Mouse (Mus musculus) myocyte (in vitro differentiated cells): ENCODE measurements at regions not wholly inside any gene's neighbourhood (a gene's known extent, or its start where the extent isn't known, plus 50 kb on each side); places are given as distances from the start of the nearest gene placed in this dataset.

Experiments
- H3K27me3 ChIP-seq: one replicate; pipeline ENCODE4 v1.6.1; 2011; ENCODE audit not compliant: control insufficient read depth, insufficient read depth, insufficient read length
- H3K36me3 ChIP-seq: one replicate; pipeline ENCODE4 v1.6.1; 2011; ENCODE audit not compliant: control insufficient read depth, insufficient read depth
- H3K4me2 ChIP-seq: one replicate; pipeline ENCODE4 v1.6.1; 2011; ENCODE audit warnings: low read depth, control low read depth
- H3K4me3 ChIP-seq: one replicate; pipeline ENCODE4 v1.5.1; 2011; ENCODE audit warnings: mild to moderate bottlenecking, control low read depth, moderate library complexity
- H3K79me2 ChIP-seq: one replicate; pipeline ENCODE4 v1.6.1; 2011; ENCODE audit not compliant: control insufficient read depth, insufficient read depth
- H3ac ChIP-seq: one replicate; pipeline ENCODE4 v1.6.1; 2011; ENCODE audit not compliant: control insufficient read depth, insufficient read length
- CEBPB ChIP-seq: IDR thresholded peaks from 2 replicates; pipeline ENCODE4 v1.6.1; 2011; ENCODE audit warnings: mild to moderate bottlenecking, moderate library complexity; ENCODE audit not compliant: poor library complexity, insufficient read depth, severe bottlenecking
- E2F4 ChIP-seq: IDR thresholded peaks from one replicate; pipeline ENCODE4 v1.6.1; 2011; ENCODE audit warnings: mild to moderate bottlenecking, control low read depth, moderate library complexity; ENCODE audit not compliant: insufficient read depth
- MAX ChIP-seq: IDR thresholded peaks from one replicate; pipeline ENCODE4 v1.6.1; 2011; ENCODE audit warnings: low read depth, mild to moderate bottlenecking, control low read depth
- MYOD1 ChIP-seq, 3 experiments: IDR thresholded peaks; one replicate each; pipeline ENCODE4 v1.6.1; 2011; ENCODE audit warnings: control low read depth in 2 of 3, low read depth in 2 of 3, mild to moderate bottlenecking in 2 of 3, moderate library complexity in 1 of 3; ENCODE audit not compliant: insufficient read length in 2 of 3, control insufficient read depth in 1 of 3
- MYOG ChIP-seq, 3 experiments: IDR thresholded peaks; one replicate each; pipeline ENCODE4 v1.6.1; 2011; ENCODE audit warnings: control low read depth in 2 of 3, low read depth in 2 of 3, mild to moderate bottlenecking in 2 of 3; ENCODE audit not compliant: insufficient read length in 2 of 3, control insufficient read depth in 1 of 3, insufficient read depth in 1 of 3
- POLR2A ChIP-seq: IDR thresholded peaks from one replicate; pipeline ENCODE4 v1.6.1; 2011; ENCODE audit warnings: low read depth, mild to moderate bottlenecking, control low read depth, moderate library complexity; ENCODE audit not compliant: insufficient read length
- POLR2AphosphoS2 ChIP-seq: IDR thresholded peaks from one replicate; pipeline ENCODE4 v1.6.1; 2011; ENCODE audit warnings: low read depth, control low read depth; ENCODE audit not compliant: insufficient read length
- REST ChIP-seq: IDR thresholded peaks from one replicate; pipeline ENCODE4 v1.6.1; 2011; ENCODE audit warnings: mild to moderate bottlenecking, control low read depth, moderate library complexity; ENCODE audit not compliant: insufficient read depth, insufficient read length
- SRF ChIP-seq: IDR thresholded peaks from one replicate; pipeline ENCODE4 v1.6.1; 2011; ENCODE audit warnings: low read depth; ENCODE audit not compliant: control insufficient read depth, insufficient read length
- TCF12 ChIP-seq: IDR thresholded peaks from one replicate; pipeline ENCODE4 v1.6.1; 2011; ENCODE audit warnings: mild to moderate bottlenecking, control low read depth; ENCODE audit not compliant: poor library complexity, insufficient read depth, severe bottlenecking
- TCF3 ChIP-seq: IDR thresholded peaks from one replicate; pipeline ENCODE4 v1.6.1; 2011; ENCODE audit warnings: low read depth, control low read depth; ENCODE audit not compliant: insufficient read length
- USF1 ChIP-seq: IDR thresholded peaks from one replicate; pipeline ENCODE4 v1.6.1; 2011; ENCODE audit warnings: low read depth, mild to moderate bottlenecking, control low read depth, moderate library complexity

DNA sequence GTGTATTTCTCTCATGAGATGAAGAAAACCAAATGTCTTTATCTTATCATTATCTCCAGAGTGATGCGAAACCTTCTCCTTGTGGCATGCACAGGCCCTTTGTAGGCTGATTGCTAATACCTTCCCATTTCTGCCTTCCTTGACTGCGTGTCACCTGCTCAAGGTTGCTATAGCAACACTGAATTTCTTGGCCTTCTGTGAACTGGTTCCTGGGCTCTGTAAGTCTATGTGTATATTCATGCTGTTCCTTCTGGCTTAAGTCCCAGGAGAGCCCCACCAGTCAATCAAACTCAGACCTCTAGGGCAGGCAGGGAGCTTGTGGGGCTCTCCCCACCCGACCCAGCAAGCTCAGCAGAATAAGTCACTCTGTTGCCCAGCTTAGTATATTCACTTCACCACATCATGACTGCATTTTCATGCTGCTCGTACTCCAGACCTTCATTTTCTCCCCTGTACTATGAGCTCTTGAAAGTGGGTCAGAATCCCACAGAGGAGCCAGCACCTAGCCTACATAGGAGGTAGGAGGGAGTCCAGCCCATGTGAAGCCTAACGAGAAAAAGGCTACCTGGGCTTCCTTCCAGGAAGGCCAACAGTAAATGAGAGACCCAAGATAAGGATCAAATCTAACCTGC lies 121.9 kb downstream of the Gm10260 start:
- Histone ChIP-seq H3ac (no peak overlapping the region), H3K4me3 (no peak overlapping the region), H3K36me3 (no peaks in the 10 kb centered on the region), H3K79me2 (no peaks in the 10 kb centered on the region), H3K4me2 (no peak overlapping the region), H3K27me3 (no peaks in the 10 kb centered on the region)
- TF ChIP-seq MAX (no peak), TCF3 (no peak), TCF12 (no peak), POLR2A (no peak), MYOG (IDR thresholded peaks at IDR 0.05; ENCODE audit: control insufficient read depth in 1 of 3, insufficient read depth in 1 of 3, insufficient read length in 2 of 3, low read depth in 2 of 3) (no peak), MYOD1 (IDR thresholded peaks at IDR 0.05; ENCODE audit: control insufficient read depth in 1 of 3, insufficient read length in 2 of 3, low read depth in 2 of 3) (no peak), USF1 (no peak), POLR2AphosphoS2 (no peak), REST (no peak), CEBPB (no peak), E2F4 (no peak), SRF (no peak)

DNA sequence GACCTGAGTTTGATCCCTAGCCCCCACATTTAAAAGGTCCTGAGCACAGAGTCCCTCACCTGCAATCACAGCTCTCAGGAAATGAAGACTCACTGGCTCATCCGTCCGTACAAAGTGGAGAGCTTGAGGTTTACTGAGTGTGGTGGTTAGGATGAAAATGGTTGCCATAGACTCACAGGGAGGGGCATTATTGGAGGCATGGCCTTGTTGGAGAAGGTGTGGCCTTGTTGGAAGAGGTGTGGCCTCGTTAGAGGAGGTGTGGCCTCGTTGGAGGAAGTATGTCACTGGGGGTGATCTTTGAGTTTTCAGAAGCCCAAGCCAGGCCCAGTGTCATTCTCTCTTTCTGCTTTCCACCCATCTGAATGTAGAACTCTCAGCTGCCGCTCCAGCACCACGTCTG lies 122.9 kb downstream of the Gm10260 start:
- Histone ChIP-seq H3K4me3 (no peak overlapping the region), H3K4me2 (no peak overlapping the region), H3K79me2 (no peaks in the 10 kb centered on the region), H3K27me3 (no peaks in the 10 kb centered on the region), H3K36me3 (no peaks in the 10 kb centered on the region), H3ac (no peak overlapping the region)
- no peak for TF ChIP-seq TCF12
- TF ChIP-seq MYOD1 (IDR thresholded peaks at IDR 0.05; ENCODE audit: control insufficient read depth in 1 of 3, insufficient read length in 2 of 3, low read depth in 2 of 3), result no peak
- TF ChIP-seq MAX, result no peak
- no peak for TF ChIP-seq SRF
- no peak for TF ChIP-seq REST
- TF ChIP-seq E2F4, result no peak
- TF ChIP-seq POLR2A, result no peak
- no peak for TF ChIP-seq USF1
- no peak for TF ChIP-seq POLR2AphosphoS2
- no peak for TF ChIP-seq CEBPB
- TF ChIP-seq MYOG (IDR thresholded peaks at IDR 0.05; ENCODE audit: control insufficient read depth in 1 of 3, insufficient read depth in 1 of 3, insufficient read length in 2 of 3, low read depth in 2 of 3), result no peak
- TF ChIP-seq TCF3, result no peak

DNA sequence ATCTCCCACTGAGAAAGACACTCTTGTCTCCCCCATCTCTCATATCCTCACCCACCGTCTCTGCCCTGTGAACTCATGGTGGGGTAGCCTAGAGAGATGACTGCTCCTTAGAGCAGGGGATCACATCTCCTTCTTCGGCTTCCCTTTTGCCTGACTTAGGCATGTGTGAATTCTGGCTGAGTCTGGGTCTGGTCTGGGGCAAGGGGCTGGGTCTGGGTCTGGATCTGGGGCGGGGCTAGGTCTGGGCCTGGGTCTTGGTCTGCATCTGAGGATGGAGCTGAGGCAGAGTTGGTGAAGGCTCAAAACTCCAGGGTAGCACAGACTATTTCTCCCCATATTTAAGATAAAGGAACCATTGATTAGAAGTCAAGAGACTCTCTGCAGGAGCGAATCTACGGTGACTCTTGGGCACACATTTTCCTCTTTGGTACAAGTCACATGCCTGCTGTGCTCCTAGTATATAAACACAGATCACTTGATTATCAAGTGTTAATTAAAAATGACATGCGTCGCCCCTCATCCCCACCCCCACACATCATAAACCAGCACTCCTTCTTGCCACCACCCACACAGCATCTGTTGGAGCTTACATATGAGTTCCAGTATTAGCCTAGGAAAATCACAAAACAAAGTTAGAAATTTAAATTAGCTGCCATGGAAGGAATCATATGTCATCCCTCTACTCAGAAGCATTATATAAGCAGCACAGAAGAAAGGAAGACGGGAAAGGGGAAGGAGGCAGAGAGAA lies 126.2 kb downstream of the Gm10260 start:
- Histone ChIP-seq H3K4me3 (no peak overlapping the region), H3K79me2 (no peaks in the 10 kb centered on the region), H3K36me3 (no peaks in the 10 kb centered on the region), H3K27me3 (no peaks in the 10 kb centered on the region), H3ac (no peak overlapping the region), H3K4me2 (no peak overlapping the region)
- no peak for TF ChIP-seq MYOD1 (IDR thresholded peaks at IDR 0.05; ENCODE audit: control insufficient read depth in 1 of 3, insufficient read length in 2 of 3, low read depth in 2 of 3)
- no peak for TF ChIP-seq MYOG (IDR thresholded peaks at IDR 0.05; ENCODE audit: control insufficient read depth in 1 of 3, insufficient read depth in 1 of 3, insufficient read length in 2 of 3, low read depth in 2 of 3)
- TF ChIP-seq POLR2A, result no peak
- no peak for TF ChIP-seq REST
- no peak for TF ChIP-seq E2F4
- TF ChIP-seq USF1, result no peak
- TF ChIP-seq TCF3, result no peak
- TF ChIP-seq CEBPB, result no peak
- TF ChIP-seq POLR2AphosphoS2, result no peak
- TF ChIP-seq MAX, result no peak
- no peak for TF ChIP-seq SRF
- no peak for TF ChIP-seq TCF12

DNA sequence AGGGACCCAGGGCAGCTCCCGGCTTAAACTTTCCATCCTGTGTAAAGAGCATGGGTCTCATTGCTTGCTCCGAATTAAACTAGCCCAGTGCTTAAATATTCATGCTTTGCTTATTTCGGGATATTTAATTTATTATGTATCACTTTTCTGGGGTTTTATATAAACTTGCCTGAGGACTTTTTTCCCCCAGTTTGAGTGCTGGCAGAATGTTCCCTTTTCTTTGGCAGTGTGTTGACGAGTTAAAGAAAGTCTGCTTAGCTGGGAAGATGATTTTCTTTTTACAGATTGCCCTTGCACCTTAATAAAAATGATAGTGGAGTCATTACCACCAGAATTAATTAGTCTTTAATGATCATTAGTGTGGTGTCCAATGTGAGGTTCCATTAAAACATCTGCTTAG lies 126.9 kb downstream of the Gm10260 start:
- TF ChIP-seq MYOD1 (IDR thresholded peaks at IDR 0.05; ENCODE audit: control insufficient read depth in 1 of 3, insufficient read length in 2 of 3, low read depth in 2 of 3) (no peak), E2F4 (no peak), POLR2A (no peak), MYOG (IDR thresholded peaks at IDR 0.05; ENCODE audit: control insufficient read depth in 1 of 3, insufficient read depth in 1 of 3, insufficient read length in 2 of 3, low read depth in 2 of 3) (no peak), CEBPB (no peak), USF1 (no peak), TCF3 (no peak), SRF (no peak), TCF12 (no peak), REST (no peak), MAX (no peak), POLR2AphosphoS2 (no peak)
- H3ac ChIP-seq, result no peak overlapping the region

More for the DNA sequence above, 126.9 kb downstream of the Gm10260 start:
- no peaks in the 10 kb centered on the region for H3K79me2 ChIP-seq
- no peak overlapping the region for H3K4me3 ChIP-seq
- no peaks in the 10 kb centered on the region for H3K27me3 ChIP-seq
- no peak overlapping the region for H3K4me2 ChIP-seq
- H3K36me3 ChIP-seq, result no peaks in the 10 kb centered on the region
